Mouse (Mus musculus): ENCODE results near the gene Dtd1. TPM values are rescaled to one million over a fixed set of nuclear protein-coding genes. Genes with fewer than 3 reads are reported as not detected.

Gene Dtd1
- total and polyA plus RNA-seq, 3 experiments: 32.5 to 36.0 TPM; not detected in 1

DNA sequence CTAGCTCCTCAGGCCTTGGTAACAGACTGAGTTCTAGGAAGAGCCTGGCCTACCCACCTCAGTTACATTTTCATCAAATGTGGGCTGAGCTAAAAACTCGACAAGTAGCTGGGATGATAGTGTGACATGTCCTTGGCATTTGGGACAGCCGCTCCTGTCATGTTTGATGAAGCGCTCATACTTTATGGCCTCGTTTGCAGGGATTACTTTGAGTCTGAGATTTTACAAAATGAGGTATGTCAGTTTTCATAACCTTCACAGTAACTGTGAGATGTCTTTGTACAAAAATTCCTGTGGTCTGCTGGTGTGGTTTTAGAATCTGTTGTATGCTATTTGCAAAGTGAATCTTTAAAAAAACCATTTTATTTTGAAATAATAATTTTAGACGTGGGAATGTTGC lies 72.7 kb downstream of the Dtd1 start (continued):
- TF ChIP-seq CHD1 (IDR thresholded peaks at IDR 0.05; ENCODE audit: low read depth, low read length) (no peak), MXI1 (IDR thresholded peaks at IDR 0.05; ENCODE audit: low read depth, low read length) (no peak)

DNA sequence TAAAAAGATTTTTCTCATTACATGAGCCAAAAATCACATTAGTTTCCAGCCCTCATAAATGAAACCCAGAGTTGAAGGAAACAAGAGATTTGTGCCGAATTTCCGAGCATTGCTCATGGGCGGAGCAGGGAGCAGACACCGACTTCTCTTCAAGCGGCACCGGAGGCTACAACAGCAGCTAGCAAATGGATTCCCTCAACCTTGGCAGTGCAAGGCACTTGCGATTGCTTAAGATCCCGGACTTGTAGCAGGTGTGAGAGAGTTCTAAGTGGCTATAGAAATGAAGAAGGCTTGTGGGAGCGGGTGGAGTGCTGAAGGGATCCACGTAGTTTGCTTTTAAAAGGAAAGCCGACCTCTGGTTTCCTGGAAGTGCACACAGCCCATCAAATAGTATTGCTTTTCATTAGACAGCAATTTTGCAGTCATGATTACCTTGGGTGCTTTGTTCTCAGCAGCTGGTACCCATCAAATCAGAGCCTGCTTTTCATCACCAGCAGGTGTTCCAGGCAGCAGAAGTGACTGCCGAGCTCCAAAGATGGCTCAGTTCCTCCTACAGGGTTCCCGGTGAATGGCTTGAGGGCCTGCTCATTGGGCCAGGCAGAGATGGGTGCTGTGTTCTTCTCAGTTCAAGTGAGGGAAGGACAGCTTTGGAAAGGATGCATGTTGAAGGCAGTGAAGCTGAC lies 77.0 kb downstream of the Dtd1 start:
- no peaks in the 10 kb centered on the region for H3K79me2 ChIP-seq (ENCODE audit: control insufficient read depth, insufficient read depth, low read length, poor library complexity)
- DNase-seq (ENCODE audit: low read depth, low spot score): no peak
- H3K9me3 ChIP-seq (replicated peaks; ENCODE audit: insufficient read depth, low read length): no peaks in the 10 kb centered on the region
- no peaks in the 10 kb centered on the region for H3K27me3 ChIP-seq (ENCODE audit: control insufficient read depth in 1 of 2, insufficient read depth in 2 of 2, low read length in 2 of 2)
- no peak overlapping the region for H3K27ac ChIP-seq (ENCODE audit: control insufficient read depth, low read depth, low read length)
- no peak overlapping the region for H3K9ac ChIP-seq (ENCODE audit: control insufficient read depth, low read depth, low read length, poor library complexity, severe bottlenecking)
- H3K4me1 ChIP-seq (ENCODE audit: control insufficient read depth in 1 of 2, insufficient read depth in 2 of 2, low read length in 2 of 2): no peaks in the 10 kb centered on the region
- H3K4me3 ChIP-seq (ENCODE audit: control insufficient read depth in 1 of 2, insufficient read depth in 1 of 2, low read depth in 2 of 2, low read length in 2 of 2): no peak overlapping the region
- H3K36me3 ChIP-seq (ENCODE audit: control insufficient read depth in 1 of 2, insufficient read depth in 2 of 2, low read length in 2 of 2): no peaks in the 10 kb centered on the region
- TF ChIP-seq MYB (IDR thresholded peaks at IDR 0.05; ENCODE audit: low read depth, low read length) (no peak), TAL1 (IDR thresholded peaks at IDR 0.05; ENCODE audit: low read length) (no peak), HCFC1 (IDR thresholded peaks at IDR 0.05; ENCODE audit: low read depth, low read length) (no peak), ETS1 (IDR thresholded peaks at IDR 0.05; ENCODE audit: low read depth, low read length) (no peak), TCF12 (IDR thresholded peaks at IDR 0.05; ENCODE audit: low read depth, low read length) (no peak), JUND (IDR thresholded peaks at IDR 0.05; ENCODE audit: low read depth, low read length) (no peak), BHLHE40 (IDR thresholded peaks at IDR 0.05; ENCODE audit: borderline replicate concordance, low read depth, low read length) (no peak), GATA1 (IDR thresholded peaks at IDR 0.05; ENCODE audit: low read depth, low read length) (no peak), MEF2A (IDR thresholded peaks at IDR 0.05; ENCODE audit: extremely low read depth, insufficient replicate concordance, low read depth, low read length, poor library complexity, severe bottlenecking) (no peak), NRF1 (IDR thresholded peaks at IDR 0.05; ENCODE audit: insufficient read depth, low read depth, low read length, poor library complexity, severe bottlenecking) (no peak), CTCF (IDR thresholded peaks at IDR 0.05 in 2 of 3, conservative IDR thresholded peaks at IDR 0.05 in 1 of 3; ENCODE audit: control insufficient read depth in 1 of 3, insufficient read depth in 1 of 3, low read depth in 2 of 3, low read length in 3 of 3, poor library complexity in 1 of 3, severe bottlenecking in 1 of 3) (no peak), GABPA (IDR thresholded peaks at IDR 0.05; ENCODE audit: low read depth, low read length) (no peak), EP300 (IDR thresholded peaks at IDR 0.05; ENCODE audit: low read depth in 1 of 2, low read length in 2 of 2) (no peak), MAFK (IDR thresholded peaks at IDR 0.05; ENCODE audit: borderline replicate concordance, low read depth, low read length) (no peak), POLR2AphosphoS5 (IDR thresholded peaks at IDR 0.05; ENCODE audit: borderline replicate concordance, low read depth, low read length) (no peak), POLR2AphosphoS2 (IDR thresholded peaks at IDR 0.05; ENCODE audit: low read length) (no peak), ELF1 (IDR thresholded peaks at IDR 0.05; ENCODE audit: low read depth, low read length) (no peak), ZKSCAN1 (IDR thresholded peaks at IDR 0.05; ENCODE audit: low read depth, low read length) (no peak), ZNF384 (IDR thresholded peaks at IDR 0.05; ENCODE audit: low read depth, low read length) (no peak)

Data from MEL (cell line).